Mouse (Mus musculus) myocyte (in vitro differentiated cells): ENCODE data around the gene Vmn1r197.

Experiments used
- CEBPB ChIP-seq: IDR thresholded peaks from 2 replicates; pipeline ENCODE4 v1.6.1; 2011; ENCODE audit warnings: mild to moderate bottlenecking, moderate library complexity; ENCODE audit not compliant: poor library complexity, insufficient read depth, severe bottlenecking
- E2F4 ChIP-seq: IDR thresholded peaks from one replicate; pipeline ENCODE4 v1.6.1; 2011; ENCODE audit warnings: mild to moderate bottlenecking, control low read depth, moderate library complexity; ENCODE audit not compliant: insufficient read depth
- MAX ChIP-seq: IDR thresholded peaks from one replicate; pipeline ENCODE4 v1.6.1; 2011; ENCODE audit warnings: low read depth, mild to moderate bottlenecking, control low read depth
- MYOG ChIP-seq, 3 experiments: IDR thresholded peaks; one replicate each; pipeline ENCODE4 v1.6.1; 2011; ENCODE audit warnings: control low read depth in 2 of 3, low read depth in 2 of 3, mild to moderate bottlenecking in 2 of 3; ENCODE audit not compliant: insufficient read length in 2 of 3, control insufficient read depth in 1 of 3, insufficient read depth in 1 of 3
- POLR2A ChIP-seq: IDR thresholded peaks from one replicate; pipeline ENCODE4 v1.6.1; 2011; ENCODE audit warnings: low read depth, mild to moderate bottlenecking, control low read depth, moderate library complexity; ENCODE audit not compliant: insufficient read length
- POLR2AphosphoS2 ChIP-seq: IDR thresholded peaks from one replicate; pipeline ENCODE4 v1.6.1; 2011; ENCODE audit warnings: low read depth, control low read depth; ENCODE audit not compliant: insufficient read length
- REST ChIP-seq: IDR thresholded peaks from one replicate; pipeline ENCODE4 v1.6.1; 2011; ENCODE audit warnings: mild to moderate bottlenecking, control low read depth, moderate library complexity; ENCODE audit not compliant: insufficient read depth, insufficient read length
- SRF ChIP-seq: IDR thresholded peaks from one replicate; pipeline ENCODE4 v1.6.1; 2011; ENCODE audit warnings: low read depth; ENCODE audit not compliant: control insufficient read depth, insufficient read length
- TCF12 ChIP-seq: IDR thresholded peaks from one replicate; pipeline ENCODE4 v1.6.1; 2011; ENCODE audit warnings: mild to moderate bottlenecking, control low read depth; ENCODE audit not compliant: poor library complexity, insufficient read depth, severe bottlenecking
- TCF3 ChIP-seq: IDR thresholded peaks from one replicate; pipeline ENCODE4 v1.6.1; 2011; ENCODE audit warnings: low read depth, control low read depth; ENCODE audit not compliant: insufficient read length
- USF1 ChIP-seq: IDR thresholded peaks from one replicate; pipeline ENCODE4 v1.6.1; 2011; ENCODE audit warnings: low read depth, mild to moderate bottlenecking, control low read depth, moderate library complexity

DNA sequence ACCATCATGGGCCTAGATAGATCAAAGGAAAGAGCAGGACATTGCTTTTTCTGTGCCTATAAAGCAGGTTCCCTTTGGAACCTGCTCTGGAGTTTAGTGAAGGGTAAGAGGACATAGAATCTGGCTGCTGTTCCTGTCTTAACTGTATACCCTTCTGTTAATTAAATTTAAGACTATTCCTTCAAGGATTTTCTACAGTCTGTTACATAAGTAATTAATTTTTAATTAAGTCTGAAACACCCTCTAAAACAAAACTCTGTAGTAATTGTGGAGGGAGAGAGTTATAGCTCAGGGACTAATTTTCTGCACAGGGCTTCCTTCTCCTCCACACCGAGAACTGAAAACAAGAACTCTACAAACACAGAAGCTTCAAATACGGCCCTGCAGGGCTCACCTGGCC lies 34.8 kb upstream of the Vmn1r197 start, which contains the start of gene Vmn1r196:
- TF ChIP-seq POLR2A: no peak
- TF ChIP-seq MAX: no peak
- TF ChIP-seq USF1: no peak
- no peak for TF ChIP-seq TCF12
- no peak for TF ChIP-seq MYOG (IDR thresholded peaks at IDR 0.05; ENCODE audit: control insufficient read depth in 1 of 3, insufficient read depth in 1 of 3, insufficient read length in 2 of 3, low read depth in 2 of 3)
- no peak for TF ChIP-seq E2F4
- no peak for TF ChIP-seq POLR2AphosphoS2
- TF ChIP-seq REST: no peak
- TF ChIP-seq SRF: no peak
- TF ChIP-seq CEBPB: no peak
- TF ChIP-seq TCF3: no peak
